Mouse (Mus musculus) adrenal gland, postnatal 10 days (tissue): ENCODE measurements around the gene Plk5. TPM values are rescaled to one million over a fixed set of nuclear protein-coding genes. Genes with fewer than 3 reads are reported as not detected.

Source experiments
- microRNA-seq: library from miRNA; unstranded; fragments of <30 nt; microRNA quantifications from one replicate; pipeline ENCODE4 v1.2.0, GENCODE M21; 2021
- total RNA-seq, 2 experiments: library from RNA; stranded (reverse); gene quantifications; 2 replicates each; pipeline ENCODE4 v1.2.3; 2021

Plk5 gene
- total RNA-seq, 2 experiments from 2014 or later = 0.12 TPM; not detected in 1

Small RNA genes lying within 50 kb of the gene (microRNA-seq; reads per million reads assigned to microRNA genes)
- gene Gm22721 = not detected

Other genes starting within 250 kb of the Plk5 start
- gene Stk11, start 240.7 kb upstream of the Plk5 start, total RNA-seq = 100 to 1,000 TPM; 133 to 151 TPM
- gene Atp5d, start 217.8 kb upstream of the Plk5 start, total RNA-seq = 100 to 1,000 TPM; 982 to 996 TPM
- gene Cbarp, start 215.6 kb upstream of the Plk5 start, total RNA-seq = 10 to 100 TPM; 41.6 to 65.6 TPM
- gene Midn, start 208.2 kb upstream of the Plk5 start, total RNA-seq = 100 to 1,000 TPM; 106 to 127 TPM
- 100 to 1,000 TPM; 102 to 168 TPM for gene Cirbp, start 190.5 kb upstream of the Plk5 start, total RNA-seq
- 1 to 10 TPM; 6.4 to 7.7 TPM for gene 1600002K03Rik, start 183.5 kb upstream of the Plk5 start, total RNA-seq
- 1 to 10 TPM; 3.3 to 4.5 TPM for gene Efna2, start 177.0 kb upstream of the Plk5 start, total RNA-seq
- gene Mum1, start 130.0 kb upstream of the Plk5 start, total RNA-seq = 10 to 100 TPM; 26.5 to 39.2 TPM
- gene Ndufs7, start 107.3 kb upstream of the Plk5 start, total RNA-seq = 100 to 1,000 TPM; 470 to 572 TPM
- 100 to 1,000 TPM; 164 to 167 TPM for gene Gamt, start 95.4 kb upstream of the Plk5 start, total RNA-seq
- gene Dazap1, start 95.0 kb upstream of the Plk5 start, total RNA-seq = 100 to 1,000 TPM in 1 of 2 experiments, 10 to 100 TPM in 1; 93.6 to 121 TPM
- gene Rps15, start 64.0 kb upstream of the Plk5 start, total RNA-seq = 1,000 to 10,000 TPM; 1,216 to 1,243 TPM
- 1 to 10 TPM; 2.7 to 5.6 TPM for gene Apc2, start 60.5 kb upstream of the Plk5 start, total RNA-seq
- gene 2310011J03Rik, start 35.9 kb upstream of the Plk5 start, total RNA-seq = 10 to 100 TPM; 24.0 to 26.7 TPM
- gene Pcsk4, start 27.0 kb upstream of the Plk5 start, total RNA-seq = 1 to 10 TPM; 4.1 to 7.6 TPM
- gene Reep6, start 26.5 kb upstream of the Plk5 start, total RNA-seq = 10 to 100 TPM; 38.4 to 61.8 TPM
- gene Adamtsl5, start 8.0 kb upstream of the Plk5 start, total RNA-seq = 10 to 100 TPM in 1 of 2 experiments, 1 to 10 TPM in 1; 7.6 to 18.7 TPM
- gene Mex3d, start 31.2 kb downstream of the Plk5 start, total RNA-seq = 10 to 100 TPM; 19.6 to 21.8 TPM
- gene Mbd3, start 43.1 kb downstream of the Plk5 start, total RNA-seq = 100 to 1,000 TPM; 103 to 113 TPM
- gene Uqcr11, start 50.4 kb downstream of the Plk5 start, total RNA-seq = 1,000 to 10,000 TPM; 1,321 to 1,365 TPM
- 10 to 100 TPM; 58.1 to 77.1 TPM for gene Tcf3, start 77.2 kb downstream of the Plk5 start, total RNA-seq
- not detected for gene Onecut3, start 138.4 kb downstream of the Plk5 start, total RNA-seq
- under 1 TPM; 0.27 to 0.36 TPM for gene Atp8b3, start 182.7 kb downstream of the Plk5 start, total RNA-seq
- 10 to 100 TPM; 31.9 to 44.5 TPM for gene Rexo1, start 205.1 kb downstream of the Plk5 start, total RNA-seq
- gene Klf16, start 220.9 kb downstream of the Plk5 start, total RNA-seq = 10 to 100 TPM; 12.4 to 14.1 TPM
- 100 to 1,000 TPM; 108 to 113 TPM for gene Abhd17a, start 233.9 kb downstream of the Plk5 start, total RNA-seq
- 10 to 100 TPM; 41.8 to 42.3 TPM for gene Scamp4, start 246.4 kb downstream of the Plk5 start, total RNA-seq
- 1 to 10 TPM; 3.9 to 5.1 TPM for gene Adat3, start 246.4 kb downstream of the Plk5 start, total RNA-seq
- gene Gm49322, start 249.6 kb downstream of the Plk5 start, total RNA-seq = 1 to 10 TPM; 1.6 to 2.7 TPM